Mouse (Mus musculus) kidney, postnatal 25 days (tissue): ENCODE measurements at regions not wholly inside any gene's neighbourhood (a gene's known extent, or its start where the extent isn't known, plus 50 kb on each side); places are given as distances from the start of the nearest gene placed in this dataset.
"Not testable (repeated sequence)": the region's sequence is repeated elsewhere in the genome, so short reads cannot be mapped to it uniquely, and the experiment has no call there.

Source experiments
- DNase-seq, 2 experiments: peaks; one replicate each; pipeline ENCODE4 v3.0.0; 2021; ENCODE audit warnings: mixed read lengths in 2 of 2

GRCm38 (mm10) chr13:111860931-111861330 is 52.1 kb upstream of the Map3k1 start:
- no peak for DNase-seq

- DNase-seq, result no peak
Observed at GRCm38 (mm10) chr13:111862316-111862715, 53.5 kb upstream of the Map3k1 start.

- no peak for DNase-seq
Observed at GRCm38 (mm10) chr13:111865956-111866355, 57.2 kb upstream of the Map3k1 start.

GRCm38 (mm10) chr13:111867261-111867660 is 58.5 kb upstream of the Map3k1 start:
- no peak for DNase-seq

- peak; percentile 69 to 71 for DNase-seq
Observed at GRCm38 (mm10) chr13:111867763-111868725, 59.3 kb upstream of the Map3k1 start.

GRCm38 (mm10) chr13:111868947-111869346 is 60.2 kb upstream of the Map3k1 start:
- no peak for DNase-seq

GRCm38 (mm10) chr13:111869771-111870437 is 61.1 kb upstream of the Map3k1 start:
- DNase-seq, result no peak

- DNase-seq, result no peak
Observed at GRCm38 (mm10) chr13:111870505-111870904, 61.7 kb upstream of the Map3k1 start.

- DNase-seq, result no peak
Observed at GRCm38 (mm10) chr13:111871672-111872410, 63.0 kb upstream of the Map3k1 start.

- DNase-seq, result no peak
Observed at GRCm38 (mm10) chr13:111874330-111874729, 65.5 kb upstream of the Map3k1 start.

- no peak for DNase-seq
Observed at GRCm38 (mm10) chr13:111876404-111876803, 67.6 kb upstream of the Map3k1 start.

- DNase-seq, result no peak
Observed at GRCm38 (mm10) chr13:111876847-111877246, 68.1 kb upstream of the Map3k1 start.

GRCm38 (mm10) chr13:111883768-111884566 is 75.2 kb upstream of the Map3k1 start:
- DNase-seq, result not testable (repeated sequence)

GRCm38 (mm10) chr13:111890792-111891191 is 82.0 kb upstream of the Map3k1 start:
- peak in 1 of 2 experiments; percentile 64 for DNase-seq

GRCm38 (mm10) chr13:111892141-111892540 is 83.3 kb upstream of the Map3k1 start:
- no peak for DNase-seq

GRCm38 (mm10) chr13:111893221-111893713 is 84.5 kb upstream of the Map3k1 start:
- no peak for DNase-seq

- DNase-seq, result peak; percentile 86 to 94
Observed at GRCm38 (mm10) chr13:111894804-111895478, 86.1 kb upstream of the Map3k1 start.

- DNase-seq, result no peak
Observed at GRCm38 (mm10) chr13:111896279-111896678, 87.5 kb upstream of the Map3k1 start.

- no peak for DNase-seq
Observed at GRCm38 (mm10) chr13:111903361-111903760, 94.6 kb upstream of the Map3k1 start.

- no peak for DNase-seq
Observed at GRCm38 (mm10) chr13:111903931-111904330, 95.1 kb upstream of the Map3k1 start.

- no peak for DNase-seq
Observed at GRCm38 (mm10) chr13:111904616-111905212, 95.9 kb upstream of the Map3k1 start.
